Mouse (Mus musculus) intestine, postnatal 0 days (tissue): ENCODE measurements around the gene Asic2. TPM values are rescaled to one million over a fixed set of nuclear protein-coding genes. Genes with fewer than 3 reads are reported as not detected.

ENCODE experiments used
- ATAC-seq: fragments of 200-750 bp; cut with Nextera tagmentation; 2 replicates; pipeline ENCODE4 v1.8.0; 2017; ENCODE audit warnings: mild to moderate bottlenecking, moderate TSS enrichment, moderate library complexity
- H3K27ac ChIP-seq: fragments of 300-500 bp; sonication (generic); 2 replicates; pipeline ENCODE4 v1.5.1; 2014; ENCODE audit warnings: mild to moderate bottlenecking, low read depth, low read length, moderate library complexity
- H3K27me3 ChIP-seq: fragments of 300-500 bp; sonication (generic); replicated peaks from 2 replicates; pipeline ENCODE4 v1.6.1; 2014; ENCODE audit warnings: low read length, mixed read lengths; ENCODE audit not compliant: control insufficient read depth, insufficient read depth
- H3K36me3 ChIP-seq: fragments of 300-500 bp; sonication (generic); 2 replicates; pipeline ENCODE4 v1.6.1; 2014; ENCODE audit warnings: mild to moderate bottlenecking, moderate library complexity; ENCODE audit not compliant: control insufficient read depth, insufficient read depth
- H3K4me1 ChIP-seq: fragments of 300-500 bp; sonication (generic); replicated peaks from 2 replicates; pipeline ENCODE4 v1.6.1; 2014; ENCODE audit warnings: antibody characterized with exemption, low read length, mixed read lengths; ENCODE audit not compliant: control insufficient read depth, insufficient read depth
- H3K4me2 ChIP-seq: fragments of 300-500 bp; sonication (generic); replicated peaks from 2 replicates; pipeline ENCODE4 v1.6.1; 2014; ENCODE audit warnings: low read depth, mild to moderate bottlenecking, moderate library complexity
- H3K4me3 ChIP-seq: fragments of 300-500 bp; sonication (generic); 2 replicates; pipeline ENCODE4 v1.5.1; 2014; ENCODE audit warnings: low read depth, low read length
- H3K9ac ChIP-seq: fragments of 300-500 bp; sonication (generic); 2 replicates; pipeline ENCODE4 v1.6.1; 2014; ENCODE audit warnings: mild to moderate bottlenecking, low read depth, low read length
- H3K9me3 ChIP-seq: fragments of 300-500 bp; sonication (generic); 2 replicates; pipeline ENCODE4 v1.6.1; 2016; ENCODE audit warnings: mixed run types; ENCODE audit not compliant: control insufficient read depth
- CTCF ChIP-seq: sonication (generic); IDR thresholded peaks from 2 replicates; pipeline ENCODE4 v1.5.1; 2016; ENCODE audit warnings: low read depth, mild to moderate bottlenecking, control low read depth, antibody characterized with exemption, moderate library complexity
- WGBS: fragments of 180-500 bp; shearing (Covaris S2); extraction: QIAGEN DNeasy Blood & Tissue Kit; methylation state at CpG from one replicate; pipeline ENCODE4 v1.1.7; 2014; 5-methylcytosine and 5-hydroxymethylcytosine counted together
- polyA plus RNA-seq: library from polyadenylated mRNA; unstranded; fragments of >200 nt; fragmentation: Nextera tagmentation; extraction: Ambion mirVana; gene quantifications from 2 replicates; pipeline ENCODE4 v1.2.1, GENCODE M21; 2015

Asic2 gene
- polyA plus RNA-seq, 1 experiment from 2014 or later: 0.55 TPM

- Histone ChIP-seq H3K27ac (no peak overlapping the region), H3K4me3 (no peak overlapping the region), H3K27me3 (no peaks in the 10 kb centered on the region), H3K9me3 (no peaks in the 10 kb centered on the region), H3K4me2 (no peak overlapping the region), H3K4me1 (no peaks in the 10 kb centered on the region), H3K9ac (no peak overlapping the region), H3K36me3 (no peaks in the 10 kb centered on the region)
- TF ChIP-seq CTCF: no peak
- 59% methylated on average over 5 of the region's 5 CpGs for WGBS
- no peak for ATAC-seq
These were observed 58.8 kb downstream of the Asic2 start for GRCm38 (mm10) chr11:81909397-81909894.

GRCm38 (mm10) chr11:81908760-81909159, 59.5 kb downstream of the Asic2 start:
- Histone ChIP-seq H3K4me1 (no peaks in the 10 kb centered on the region), H3K27me3 (no peaks in the 10 kb centered on the region), H3K9me3 (no peaks in the 10 kb centered on the region), H3K4me2 (no peak overlapping the region), H3K36me3 (no peaks in the 10 kb centered on the region), H3K27ac (no peak overlapping the region), H3K4me3 (no peak overlapping the region), H3K9ac (no peak overlapping the region)
- WGBS: 79% methylated on average over 1 of the region's 1 CpGs
- TF ChIP-seq CTCF: no peak
- no peak for ATAC-seq

GRCm38 (mm10) chr11:81902318-81902717, 65.9 kb downstream of the Asic2 start:
- H3K4me1 ChIP-seq: no peaks in the 10 kb centered on the region
- no peaks in the 10 kb centered on the region for H3K27me3 ChIP-seq
- H3K4me3 ChIP-seq: no peak overlapping the region
- no peak overlapping the region for H3K4me2 ChIP-seq
- no peak overlapping the region for H3K9ac ChIP-seq
- no peaks in the 10 kb centered on the region for H3K36me3 ChIP-seq
- no peak for TF ChIP-seq CTCF
- H3K27ac ChIP-seq: no peak overlapping the region
- no peak for ATAC-seq
- H3K9me3 ChIP-seq: no peaks in the 10 kb centered on the region

GRCm38 (mm10) chr11:81897547-81898354, 70.5 kb downstream of the Asic2 start:
- H3K36me3 ChIP-seq: no peaks in the 10 kb centered on the region
- no peak overlapping the region for H3K27ac ChIP-seq
- H3K9ac ChIP-seq: no peak overlapping the region
- 8% methylated on average over 8 of the region's 8 CpGs for WGBS
- ATAC-seq: no peak
- no peak overlapping the region for H3K4me3 ChIP-seq
- H3K27me3 ChIP-seq: no peaks in the 10 kb centered on the region
- H3K9me3 ChIP-seq: no peaks in the 10 kb centered on the region
- no peaks in the 10 kb centered on the region for H3K4me1 ChIP-seq
- TF ChIP-seq CTCF: no peak
- no peak overlapping the region for H3K4me2 ChIP-seq

- 81% methylated on average over 6 of the region's 6 CpGs for WGBS
These were observed 71.7 kb downstream of the Asic2 start for GRCm38 (mm10) chr11:81896511-81896910.

GRCm38 (mm10) chr11:81871506-81872213, 96.6 kb downstream of the Asic2 start:
- no peak for TF ChIP-seq CTCF
- no peaks in the 10 kb centered on the region for H3K27me3 ChIP-seq
- H3K9ac ChIP-seq: no peak overlapping the region
- WGBS: 32% methylated on average over 9 of the region's 9 CpGs
- H3K27ac ChIP-seq: no peak overlapping the region
- ATAC-seq: no peak
- H3K4me2 ChIP-seq: no peak overlapping the region
- no peaks in the 10 kb centered on the region for H3K9me3 ChIP-seq
- H3K4me1 ChIP-seq: no peaks in the 10 kb centered on the region
- H3K4me3 ChIP-seq: no peak overlapping the region
- no peaks in the 10 kb centered on the region for H3K36me3 ChIP-seq

More at GRCm38 (mm10) chr11:81896511-81896910, 71.7 kb downstream of the Asic2 start:
- no peaks in the 10 kb centered on the region for H3K36me3 ChIP-seq
- no peak for TF ChIP-seq CTCF
- no peak overlapping the region for H3K9ac ChIP-seq
- no peaks in the 10 kb centered on the region for H3K9me3 ChIP-seq
- no peaks in the 10 kb centered on the region for H3K27me3 ChIP-seq
- H3K27ac ChIP-seq: no peak overlapping the region
- H3K4me1 ChIP-seq: no peaks in the 10 kb centered on the region
- ATAC-seq: no peak
- no peak overlapping the region for H3K4me2 ChIP-seq
- H3K4me3 ChIP-seq: no peak overlapping the region
